Mouse (Mus musculus): ENCODE results near the gene Sik2.

- TF ChIP-seq POLR2A (IDR thresholded peaks at IDR 0.05; ENCODE audit: insufficient read depth, low read length), result no peak
- no peak for TF ChIP-seq CTCF (IDR thresholded peaks at IDR 0.05; ENCODE audit: low read depth, low read length)
Measured at GRCm38 (mm10) chr9:51015732-51016131, 6.9 kb upstream of the Sik2 start.

Measured in ES-Bruce4 (cell line).